Mouse (Mus musculus) lung, adult 2 months (tissue): ENCODE measurements at regions not wholly inside any gene's neighbourhood (a gene's known extent, or its start where the extent isn't known, plus 50 kb on each side); places are given as distances from the start of the nearest gene placed in this dataset.

ENCODE experiments used
- DNase-seq: peaks from one replicate; pipeline ENCODE4 v3.0.0; 2022
- H3K4me1 ChIP-seq: fragments of 200-500 bp; 2 replicates; pipeline ENCODE4 v1.6.1; 2011; ENCODE audit warnings: low read length; ENCODE audit not compliant: control insufficient read depth, insufficient read depth
- H3K4me3 ChIP-seq: fragments of 200-500 bp; replicated peaks from 2 replicates; pipeline ENCODE3; 2011; ENCODE audit warnings: low read depth, mild to moderate bottlenecking, control low read depth, low read length; ENCODE audit errors: extremely low read depth
- CTCF ChIP-seq: fragments of 200-500 bp; IDR thresholded peaks from 2 replicates; pipeline ENCODE4 v1.5.1; 2011; ENCODE audit warnings: mild to moderate bottlenecking, low read length, control low read depth; ENCODE audit not compliant: insufficient read depth
- POLR2A ChIP-seq: fragments of 200-500 bp; IDR thresholded peaks from 2 replicates; pipeline ENCODE4 v1.6.1; 2011; ENCODE audit warnings: low read depth, mild to moderate bottlenecking, control low read depth, low read length, borderline replicate concordance; ENCODE audit errors: extremely low read depth
- WGBS: fragments of 180-500 bp; shearing (Covaris S2); methylation state at CpG from one replicate; pipeline ENCODE4 v1.1.7; 2018; 5-methylcytosine and 5-hydroxymethylcytosine counted together

GRCm38 (mm10) chr6:16581801-16582200 lies 316.4 kb downstream of the Tfec start:
- 91% methylated on average over 4 of the region's 4 CpGs for WGBS
- Histone ChIP-seq H3K4me3 (no peak overlapping the region), H3K4me1 (no peaks in the 10 kb centered on the region)
- no peak for TF ChIP-seq POLR2A
- no peak for TF ChIP-seq CTCF
- no peak for DNase-seq

- TF ChIP-seq CTCF, result no peak
- no peak for TF ChIP-seq POLR2A
- Histone ChIP-seq H3K4me3 (no peak overlapping the region), H3K4me1 (no peaks in the 10 kb centered on the region)
- DNase-seq, result no peak
- 48% methylated on average over 2 of the region's 2 CpGs for WGBS
These were observed 322.4 kb downstream of the Tfec start for GRCm38 (mm10) chr6:16575875-16576274.

GRCm38 (mm10) chr6:16572828-16573227 lies 325.4 kb downstream of the Tfec start:
- no peak for DNase-seq
- no peak for TF ChIP-seq POLR2A
- no peak for TF ChIP-seq CTCF
- no peak overlapping the region for H3K4me3 ChIP-seq
- WGBS, result 75% methylated on average over 6 of the region's 6 CpGs
- H3K4me1 ChIP-seq, result no peaks in the 10 kb centered on the region

GRCm38 (mm10) chr6:16551945-16552673 lies 346.1 kb downstream of the Tfec start:
- WGBS, result 49% methylated on average over 7 of the region's 7 CpGs
- TF ChIP-seq POLR2A, result no peak
- H3K4me3 ChIP-seq, result no peak overlapping the region
- no peaks in the 10 kb centered on the region for H3K4me1 ChIP-seq
- no peak for DNase-seq

GRCm38 (mm10) chr6:16551131-16551530 lies 347.1 kb downstream of the Tfec start:
- DNase-seq, result no peak
- Histone ChIP-seq H3K4me3 (no peak overlapping the region), H3K4me1 (no peaks in the 10 kb centered on the region)
- TF ChIP-seq POLR2A (no peak), CTCF (no peak)
- WGBS, result 81% methylated on average over 6 of the region's 6 CpGs

- TF ChIP-seq CTCF (peak; percentile 16; the same call in 1 of the 2 replicates), POLR2A (no peak)
- WGBS, result 70% methylated on average over 9 of the region's 9 CpGs
- no peak for DNase-seq
- Histone ChIP-seq H3K4me3 (no peak overlapping the region), H3K4me1 (no peaks in the 10 kb centered on the region)
These were observed 347.8 kb downstream of the Tfec start for GRCm38 (mm10) chr6:16550445-16550844.

- Histone ChIP-seq H3K4me3 (no peak overlapping the region), H3K4me1 (no peaks in the 10 kb centered on the region)
- 40% methylated on average over 1 of the region's 1 CpGs for WGBS
- TF ChIP-seq CTCF, result no peak
- TF ChIP-seq POLR2A, result no peak
- no peak for DNase-seq
These were observed 384.2 kb downstream of the Tfec start for GRCm38 (mm10) chr6:16514054-16514453.

GRCm38 (mm10) chr6:16513541-16513940 lies 384.7 kb downstream of the Tfec start:
- TF ChIP-seq POLR2A (no peak), CTCF (no peak)
- DNase-seq, result no peak
- no peak overlapping the region for H3K4me3 ChIP-seq

GRCm38 (mm10) chr6:16503836-16504235 lies 394.4 kb downstream of the Tfec start:
- no peak for TF ChIP-seq CTCF
- TF ChIP-seq POLR2A, result no peak
- DNase-seq, result no peak
- WGBS, result 82% methylated on average over 4 of the region's 4 CpGs
- Histone ChIP-seq H3K4me1 (no peaks in the 10 kb centered on the region), H3K4me3 (no peak overlapping the region)

More at GRCm38 (mm10) chr6:16513541-16513940, 384.7 kb downstream of the Tfec start:
- no peaks in the 10 kb centered on the region for H3K4me1 ChIP-seq

- DNase-seq, result no peak
- 54% methylated on average over 8 of the region's 8 CpGs for WGBS
- Histone ChIP-seq H3K4me1 (no peaks in the 10 kb centered on the region), H3K4me3 (no peak overlapping the region)
- TF ChIP-seq POLR2A, result no peak
- no peak for TF ChIP-seq CTCF
These were observed 411.1 kb downstream of the Tfec start for GRCm38 (mm10) chr6:16487015-16487630.
